Mouse (Mus musculus): ENCODE data around the gene Gm13420. TPM values are rescaled to one million over a fixed set of nuclear protein-coding genes. Genes with fewer than 3 reads are reported as not detected.

Gene Gm13420
- polyA plus RNA-seq, 1 experiment from 2014 or later = not detected

Other genes with a start within 250 kb of the Gm13420 start
- gene Rapgef1, start 132.0 kb downstream of the Gm13420 start, polyA plus RNA-seq (2016; fragmentation: Nextera tagmentation; extraction: Ambion mirVana) = 22.5 and 24.1 TPM in 2 replicates
- gene Gm13547, start 7.6 kb upstream of the Gm13420 start, polyA plus RNA-seq (2016; fragmentation: Nextera tagmentation; extraction: Ambion mirVana) = 0.85 TPM in 1 of 2 replicates, not detected in the other
- gene Coq4, start 35.8 kb upstream of the Gm13420 start, polyA plus RNA-seq (2016; fragmentation: Nextera tagmentation; extraction: Ambion mirVana) = 25.0 and 33.2 TPM in 2 replicates
- 47.1 and 50.3 TPM in 2 replicates for gene Trub2, start 36.8 kb upstream of the Gm13420 start, polyA plus RNA-seq (2016; fragmentation: Nextera tagmentation; extraction: Ambion mirVana)
- 26.2 and 27.8 TPM in 2 replicates for gene Slc27a4, start 50.9 kb upstream of the Gm13420 start, polyA plus RNA-seq (2016; fragmentation: Nextera tagmentation; extraction: Ambion mirVana)
- 15.3 and 19.0 TPM in 2 replicates for gene Urm1, start 68.4 kb upstream of the Gm13420 start, polyA plus RNA-seq (2016; fragmentation: Nextera tagmentation; extraction: Ambion mirVana)
- gene Cercam, start 117.5 kb upstream of the Gm13420 start, polyA plus RNA-seq (2016; fragmentation: Nextera tagmentation; extraction: Ambion mirVana) = 22.3 and 22.6 TPM in 2 replicates
- gene Odf2, start 137.5 kb upstream of the Gm13420 start, polyA plus RNA-seq (2016; fragmentation: Nextera tagmentation; extraction: Ambion mirVana) = 108 and 110 TPM in 2 replicates
- 73.1 and 77.8 TPM in 2 replicates for gene Gle1, start 183.7 kb upstream of the Gm13420 start, polyA plus RNA-seq (2016; fragmentation: Nextera tagmentation; extraction: Ambion mirVana)
- 166 and 169 TPM in 2 replicates for gene Sptan1, start 213.9 kb upstream of the Gm13420 start, polyA plus RNA-seq (2016; fragmentation: Nextera tagmentation; extraction: Ambion mirVana)